Comparison of ENCODE assay signal across 25 mouse cellular contexts in genomic region chr1:155606156-155606531, GRCm38 (mm10). TPM values are rescaled to one million over a fixed set of nuclear protein-coding genes. Genes with fewer than 3 reads are reported as not detected.
DNase-seq lines count a peak whose midpoint lies in the region; ATAC-seq lines count a peak whose summit lies in the region.
"Had no signal": no experiment of that assay in that cellular context is flagged by ENCODE, and none has a peak within 500 bp of the region (broad histone marks: within the 10 kb centered on the region; RNA-seq: fewer than 3 reads in every experiment).

No protein-coding gene starts in this region.

- WGBS in forebrain, embryonic 12.5 days, result 31% methylated on average over 8 of the region's 8 CpGs
- WGBS in forebrain, embryonic 16.5 days, result 29% methylated on average over 8 of the region's 8 CpGs
- WGBS in midbrain, embryonic 15.5 days, result 49% methylated on average over 8 of the region's 8 CpGs
- 64% methylated on average over 8 of the region's 8 CpGs for WGBS in midbrain, embryonic 10.5 days
- WGBS in forebrain, embryonic 15.5 days, result 22% methylated on average over 8 of the region's 8 CpGs
- WGBS in neural tube, embryonic 15.5 days, result 56% methylated on average over 8 of the region's 8 CpGs

- ATAC-seq in forebrain, embryonic 12.5 days (ENCODE audit: low FRiP score), result peak; percentile 30; the same call in 1 of the 2 replicates
- ATAC-seq in forebrain, embryonic 16.5 days, result no peak; the same call in 1 of the 2 replicates
- ATAC-seq in midbrain, embryonic 15.5 days (replicated peaks), result peak; percentile 17; the same call in 1 of the 2 replicates
- peak; percentile 55; the same call in 1 of the 2 replicates for ATAC-seq in forebrain, embryonic 15.5 days (replicated peaks)
- 0 out of 2 replicates have a peak, but pooled peaks have one; percentile 19 for ATAC-seq in neural tube, embryonic 15.5 days (ENCODE audit: low FRiP score)
- ATAC-seq: intestine, embryonic 16.5 days; lung, postnatal 0 days; Patski had no signal

- no peak overlapping the region for H3K4me3 ChIP-seq in forebrain, embryonic 12.5 days (replicated peaks)
- no peak overlapping the region for H3K4me3 ChIP-seq in forebrain, embryonic 16.5 days (replicated peaks; ENCODE audit: low read length)
- no peak overlapping the region for H3K4me3 ChIP-seq in midbrain, embryonic 15.5 days
- no peak overlapping the region for H3K4me3 ChIP-seq in midbrain, embryonic 10.5 days
- H3K4me3 ChIP-seq in forebrain, embryonic 15.5 days, result no peak overlapping the region
- no peak overlapping the region for H3K4me3 ChIP-seq in neural tube, embryonic 15.5 days (replicated peaks)
- H3K4me3 ChIP-seq: limb, embryonic 10.5 days; limb, embryonic 15.5 days; liver, embryonic 13.5 days; megakaryocyte, embryonic 14.5 days; stomach, embryonic 15.5 days had no signal

- no peaks in the 10 kb centered on the region for H3K36me3 ChIP-seq in forebrain, embryonic 12.5 days (replicated peaks)
- H3K36me3 ChIP-seq in forebrain, embryonic 16.5 days (ENCODE audit: control insufficient read depth, insufficient read depth), result no peaks in the 10 kb centered on the region
- no peaks in the 10 kb centered on the region for H3K36me3 ChIP-seq in midbrain, embryonic 15.5 days (replicated peaks)
- no peaks in the 10 kb centered on the region for H3K36me3 ChIP-seq in midbrain, embryonic 10.5 days
- no peaks in the 10 kb centered on the region for H3K36me3 ChIP-seq in forebrain, embryonic 15.5 days
- no peaks in the 10 kb centered on the region for H3K36me3 ChIP-seq in neural tube, embryonic 15.5 days
- H3K36me3 ChIP-seq: limb, embryonic 10.5 days; limb, embryonic 15.5 days; liver, embryonic 13.5 days; stomach, embryonic 15.5 days had no signal

- DNase-seq in midbrain, embryonic 10.5 days (ENCODE audit: low spot score), result no peak
- no peak for DNase-seq in ovary, postnatal 36 days (ENCODE audit: low spot score)
- DNase-seq: adrenal gland, postnatal 10 days; cerebellum, adult 8-10 months; cerebellum, postnatal 25 days; gastrocnemius, postnatal 14 days; heart, postnatal 14 days; kidney, adult 9 months; kidney, postnatal 14 days; layer of hippocampus, adult 9-11 months; liver, embryonic 13.5 days; lung, adult 18-20 months; lung, postnatal 4 days had no signal

- H3K27ac ChIP-seq in forebrain, embryonic 12.5 days, result no peak overlapping the region
- no peak overlapping the region for H3K27ac ChIP-seq in forebrain, embryonic 16.5 days (ENCODE audit: low read length)
- no peak overlapping the region for H3K27ac ChIP-seq in midbrain, embryonic 15.5 days
- H3K27ac ChIP-seq in midbrain, embryonic 10.5 days (replicated peaks), result no peak overlapping the region
- H3K27ac ChIP-seq in forebrain, embryonic 15.5 days (replicated peaks), result no peak overlapping the region
- H3K27ac ChIP-seq in neural tube, embryonic 15.5 days (replicated peaks), result peak overlapping the region; percentile 58; the same call in 1 of the 2 replicates
- H3K27ac ChIP-seq: limb, embryonic 10.5 days; limb, embryonic 15.5 days; liver, embryonic 13.5 days; stomach, embryonic 15.5 days had no signal

- H3K9ac ChIP-seq in forebrain, embryonic 12.5 days, result no peak overlapping the region
- no peak overlapping the region for H3K9ac ChIP-seq in forebrain, embryonic 16.5 days (replicated peaks; ENCODE audit: low read depth, low read length)
- no peak overlapping the region for H3K9ac ChIP-seq in midbrain, embryonic 15.5 days
- no peak overlapping the region for H3K9ac ChIP-seq in forebrain, embryonic 15.5 days (replicated peaks)
- no peak overlapping the region for H3K9ac ChIP-seq in neural tube, embryonic 15.5 days (replicated peaks)
- H3K9ac ChIP-seq: limb, embryonic 15.5 days; liver, embryonic 13.5 days; stomach, embryonic 15.5 days had no signal

- no peaks in the 10 kb centered on the region for H3K27me3 ChIP-seq in forebrain, embryonic 12.5 days
- no peaks in the 10 kb centered on the region for H3K27me3 ChIP-seq in forebrain, embryonic 16.5 days (replicated peaks; ENCODE audit: control insufficient read depth, insufficient read depth, low read length)
- H3K27me3 ChIP-seq in midbrain, embryonic 15.5 days (replicated peaks), result no peaks in the 10 kb centered on the region
- no peaks in the 10 kb centered on the region for H3K27me3 ChIP-seq in midbrain, embryonic 10.5 days (ENCODE audit: low read depth, poor library complexity, severe bottlenecking)
- no peaks in the 10 kb centered on the region for H3K27me3 ChIP-seq in forebrain, embryonic 15.5 days
- H3K27me3 ChIP-seq in neural tube, embryonic 15.5 days (replicated peaks), result no peaks in the 10 kb centered on the region
- H3K27me3 ChIP-seq: limb, embryonic 15.5 days; liver, embryonic 13.5 days; megakaryocyte, embryonic 14.5 days; Patski; stomach, embryonic 15.5 days had no signal

- H3K4me1 ChIP-seq in forebrain, embryonic 12.5 days, result peaks cover 19% of the 10 kb centered on the region
- H3K4me1 ChIP-seq in forebrain, embryonic 16.5 days (replicated peaks; ENCODE audit: control insufficient read depth, insufficient read depth, low read length), result peaks cover 14% of the 10 kb centered on the region
- H3K4me1 ChIP-seq in midbrain, embryonic 15.5 days, result peaks cover 20% of the 10 kb centered on the region
- H3K4me1 ChIP-seq in midbrain, embryonic 10.5 days, result peaks cover 11% of the 10 kb centered on the region
- H3K4me1 ChIP-seq in forebrain, embryonic 15.5 days, result peaks cover 21% of the 10 kb centered on the region
- H3K4me1 ChIP-seq in neural tube, embryonic 15.5 days, result peaks cover 21% of the 10 kb centered on the region
- H3K4me1 ChIP-seq: limb, embryonic 15.5 days; liver, embryonic 13.5 days; stomach, embryonic 15.5 days had no signal

- no peaks in the 10 kb centered on the region for H3K9me3 ChIP-seq in forebrain, embryonic 12.5 days
- no peaks in the 10 kb centered on the region for H3K9me3 ChIP-seq in forebrain, embryonic 16.5 days (ENCODE audit: control insufficient read depth, low read length)
- H3K9me3 ChIP-seq in midbrain, embryonic 15.5 days, result no peaks in the 10 kb centered on the region
- no peaks in the 10 kb centered on the region for H3K9me3 ChIP-seq in midbrain, embryonic 10.5 days (replicated peaks)
- no peaks in the 10 kb centered on the region for H3K9me3 ChIP-seq in forebrain, embryonic 15.5 days
- H3K9me3 ChIP-seq in neural tube, embryonic 15.5 days (replicated peaks), result no peaks in the 10 kb centered on the region
- H3K9me3 ChIP-seq: limb, embryonic 10.5 days; limb, embryonic 15.5 days; liver, embryonic 13.5 days; megakaryocyte, embryonic 14.5 days; stomach, embryonic 15.5 days had no signal

- H3K4me2 ChIP-seq in forebrain, embryonic 12.5 days, result peak overlapping the region; percentile 24; the same call in 1 of the 2 replicates
- no peak overlapping the region for H3K4me2 ChIP-seq in forebrain, embryonic 16.5 days (ENCODE audit: low read length)
- H3K4me2 ChIP-seq in midbrain, embryonic 15.5 days, result peak overlapping the region; percentile 16; the same call in 1 of the 2 replicates
- H3K4me2 ChIP-seq in forebrain, embryonic 15.5 days (replicated peaks), result no peak overlapping the region
- H3K4me2 ChIP-seq in neural tube, embryonic 15.5 days, result peak overlapping the region; percentile 24; the same call in 1 of the 2 replicates
- H3K4me2 ChIP-seq: limb, embryonic 15.5 days; liver, embryonic 13.5 days; stomach, embryonic 15.5 days had no signal

RNA-seq across cellular contexts. Expression of gene Acbd6, which starts 48.2 kb away (rescaled TPM):
- 86.8 and 92.2 TPM in 2 replicates for polyA plus RNA-seq in forebrain, embryonic 12.5 days (2016; fragmentation: Nextera tagmentation; extraction: Ambion mirVana)
- polyA plus RNA-seq in forebrain, embryonic 16.5 days (2015; fragmentation: Nextera tagmentation; extraction: Ambion mirVana), result 84.4 and 87.4 TPM in 2 replicates
- polyA plus RNA-seq in midbrain, embryonic 15.5 days (2015; fragmentation: Nextera tagmentation; extraction: Ambion mirVana), result 89.3 and 93.8 TPM in 2 replicates
- polyA plus RNA-seq in midbrain, embryonic 10.5 days (2016; fragmentation: Nextera tagmentation; extraction: Ambion mirVana), result 69.1 and 71.5 TPM in 2 replicates
- polyA plus RNA-seq in forebrain, embryonic 15.5 days (2015; fragmentation: Nextera tagmentation; extraction: Ambion mirVana), result 97.7 and 106 TPM in 2 replicates
- polyA plus RNA-seq in neural tube, embryonic 15.5 days (2015; fragmentation: Nextera tagmentation; extraction: Ambion mirVana), result 101 and 109 TPM in 2 replicates

Comparison
In these comparisons a context has a peak if more than half of its experiments do, and no peak if none do; other contexts are left out.
1. H3K4me2 ChIP-seq: peak in forebrain, embryonic 12.5 days (single experiment), midbrain, embryonic 15.5 days (single experiment) and neural tube, embryonic 15.5 days (single experiment); none in forebrain, embryonic 16.5 days (single experiment) and forebrain, embryonic 15.5 days (single experiment).